Mouse (Mus musculus) lung, adult 2 months (tissue): Measurements from ENCODE around the gene Rasal1.

Experiments used
- CTCF ChIP-seq: fragments of 200-500 bp; IDR thresholded peaks from 2 replicates; pipeline ENCODE4 v1.5.1; 2011; ENCODE audit warnings: mild to moderate bottlenecking, low read length, control low read depth; ENCODE audit not compliant: insufficient read depth
- POLR2A ChIP-seq: fragments of 200-500 bp; IDR thresholded peaks from 2 replicates; pipeline ENCODE4 v1.6.1; 2011; ENCODE audit warnings: low read depth, mild to moderate bottlenecking, control low read depth, low read length, borderline replicate concordance; ENCODE audit errors: extremely low read depth

- TF ChIP-seq CTCF (no peak), POLR2A (no peak)
These were observed 68.5 kb downstream of the Rasal1 start for GRCm38 (mm10) chr5:120717136-120717535.
